Mouse (Mus musculus): ENCODE measurements around the gene Xpnpep1.

DNA sequence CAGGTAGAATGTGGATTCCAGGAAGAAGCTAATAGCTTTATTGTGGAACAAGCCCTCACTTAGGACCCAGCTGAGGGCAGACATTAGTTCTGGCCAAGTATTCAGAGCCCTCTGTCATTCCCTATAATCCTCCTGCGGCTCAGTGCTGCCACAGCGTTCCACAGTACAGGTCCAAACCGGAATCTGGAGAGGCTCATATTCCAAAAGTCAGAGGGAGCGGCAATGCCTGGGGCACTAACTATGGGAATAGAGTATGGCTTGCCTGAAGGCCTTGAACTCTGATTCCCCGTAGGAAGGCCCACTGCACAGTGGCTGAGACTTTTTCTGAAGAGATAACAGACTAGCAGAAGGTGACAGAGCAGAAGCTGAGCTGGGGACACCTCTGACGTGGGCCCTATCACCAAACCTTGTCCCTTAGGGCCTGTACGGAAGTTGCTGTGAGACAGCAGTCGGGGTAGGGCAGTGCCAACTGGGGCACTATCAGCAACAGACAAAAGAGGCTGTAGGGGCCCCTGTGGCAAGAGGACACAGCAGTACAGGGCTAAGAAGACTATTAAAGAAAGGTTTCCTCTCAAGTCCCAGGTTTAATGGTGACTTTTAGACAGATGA lies 18.8 kb upstream of the Xpnpep1 start:
- no peak for TF ChIP-seq CTCF (IDR thresholded peaks at IDR 0.05; ENCODE audit: insufficient read depth, low read length)
- TF ChIP-seq POLR2A (IDR thresholded peaks at IDR 0.05; ENCODE audit: borderline replicate concordance, extremely low read depth, low read depth, low read length): no peak
